ENCODE assay signal across 22 mouse cellular contexts in genomic region chr1:97922395-97922794, GRCm38 (mm10).
"Had no signal": no experiment of that assay in that cellular context is flagged by ENCODE, and none has a peak within 500 bp of the region (broad histone marks: within the 10 kb centered on the region; RNA-seq: fewer than 3 reads in every experiment).

No protein-coding gene starts in this region.

- DNase-seq: kidney, postnatal 36 days; layer of hippocampus, adult 9-11 months; liver; lung, adult 18-20 months; midbrain, embryonic 14.5 days; right cerebral cortex, adult 18-20 months; right cerebral cortex, postnatal 14 days; right cerebral cortex, postnatal 4 days; thymus, adult 2 months; thymus, postnatal 14 days; thymus, postnatal 4 days had no signal

- H3K27ac ChIP-seq: kidney, embryonic 15.5 days; limb, embryonic 10.5 days; limb, embryonic 13.5 days; liver, embryonic 12.5 days; liver, embryonic 15.5 days; lung, embryonic 15.5 days; midbrain, embryonic 10.5 days; neural tube, embryonic 12.5 days; neural tube, embryonic 15.5 days; stomach, postnatal 0 days had no signal

- H3K4me1 ChIP-seq: liver, embryonic 12.5 days; liver, embryonic 15.5 days; midbrain, embryonic 10.5 days had no signal

- H3K9me3 ChIP-seq: kidney, embryonic 15.5 days; limb, embryonic 10.5 days; limb, embryonic 13.5 days; liver, embryonic 12.5 days; liver, embryonic 15.5 days; lung, embryonic 15.5 days; megakaryocyte, embryonic 14.5 days; midbrain, embryonic 10.5 days; neural tube, embryonic 12.5 days; neural tube, embryonic 15.5 days had no signal

- H3K36me3 ChIP-seq: kidney, embryonic 15.5 days; limb, embryonic 10.5 days; limb, embryonic 13.5 days; liver, embryonic 12.5 days; liver, embryonic 15.5 days; lung, embryonic 15.5 days; neural tube, embryonic 12.5 days; neural tube, embryonic 15.5 days had no signal

- H3K9ac ChIP-seq: kidney, embryonic 15.5 days; limb, embryonic 13.5 days; liver, embryonic 12.5 days; liver, embryonic 15.5 days; lung, embryonic 15.5 days; neural tube, embryonic 12.5 days; neural tube, embryonic 15.5 days had no signal

- H3K4me3 ChIP-seq: kidney, embryonic 15.5 days; limb, embryonic 10.5 days; limb, embryonic 13.5 days; liver, embryonic 12.5 days; liver, embryonic 15.5 days; lung, embryonic 15.5 days; megakaryocyte, embryonic 14.5 days; midbrain, embryonic 10.5 days; neural tube, embryonic 12.5 days; neural tube, embryonic 15.5 days had no signal

- ATAC-seq: liver, embryonic 12.5 days had no signal

- H3K27me3 ChIP-seq: kidney, embryonic 15.5 days; limb, embryonic 13.5 days; liver, embryonic 12.5 days; liver, embryonic 15.5 days; lung, embryonic 15.5 days; megakaryocyte, embryonic 14.5 days; neural tube, embryonic 12.5 days; neural tube, embryonic 15.5 days had no signal

- H3K4me2 ChIP-seq: kidney, embryonic 15.5 days; limb, embryonic 13.5 days; liver, embryonic 12.5 days; liver, embryonic 15.5 days; lung, embryonic 15.5 days; neural tube, embryonic 12.5 days; neural tube, embryonic 15.5 days had no signal
